Mouse (Mus musculus): ENCODE data around the gene Slc34a3. TPM values are rescaled to one million over a fixed set of nuclear protein-coding genes. Genes with fewer than 3 reads are reported as not detected.
A peak's percentile ranks its signal among the peaks of the same experiment; 100 is the strongest.

The Slc34a3 gene
- polyA plus RNA-seq (2015; fragmentation: Nextera tagmentation; extraction: Ambion mirVana), result not detected in 2 replicates

DNA sequence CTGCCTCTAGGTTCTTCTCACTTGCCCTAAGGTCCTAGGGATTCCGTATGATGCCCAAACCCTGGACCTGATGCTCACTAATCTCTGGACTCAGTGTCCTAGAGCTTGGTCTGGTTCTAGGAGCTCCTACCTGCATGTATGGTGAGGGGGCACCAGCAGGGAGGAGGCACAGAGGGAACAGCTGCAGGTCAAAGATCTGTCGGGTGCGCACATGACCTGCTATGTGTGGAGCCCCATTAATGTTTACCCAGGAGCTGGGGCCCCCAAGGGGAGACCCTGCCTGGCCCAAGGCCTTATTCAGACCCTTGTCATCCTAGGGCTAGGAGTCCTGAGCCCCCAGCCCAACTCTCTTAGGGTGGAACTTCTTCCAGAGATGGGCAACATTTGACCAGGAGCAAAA lies at the start of gene Slc34a3:
Gene Slc34a3, minus strand, starts transcription at position 315 of the 400 bp plus-strand sequence.
- no peak for ATAC-seq
- no peaks in the 10 kb centered on the region; the same call in 1 of the 2 replicates for H3K4me1 ChIP-seq (ENCODE audit: control insufficient read depth, insufficient read depth, low read length)
- no peak within 1 kb of the TSS for H3K4me2 ChIP-seq (ENCODE audit: low read length)
- H3K9ac ChIP-seq (ENCODE audit: low read depth, low read length), result no peak within 1 kb of the TSS
- 90% methylated on average over 3 of the region's 3 CpGs for WGBS
- H3K9me3 ChIP-seq (replicated peaks; ENCODE audit: control insufficient read depth, low read length, poor library complexity, severe bottlenecking), result no peaks in the 10 kb centered on the region
- H3K4me3 ChIP-seq (ENCODE audit: low read depth, low read length), result no peak within 1 kb of the TSS
- H3K27me3 ChIP-seq (ENCODE audit: control insufficient read depth, insufficient read depth, low read depth, low read length), result peaks cover 7% of the 10 kb centered on the region; the same call in 1 of the 2 replicates
- no peak within 1 kb of the TSS for H3K27ac ChIP-seq (ENCODE audit: low read length)
- no peaks in the 10 kb centered on the region for H3K36me3 ChIP-seq (ENCODE audit: control insufficient read depth, insufficient read depth, low read length)

DNA sequence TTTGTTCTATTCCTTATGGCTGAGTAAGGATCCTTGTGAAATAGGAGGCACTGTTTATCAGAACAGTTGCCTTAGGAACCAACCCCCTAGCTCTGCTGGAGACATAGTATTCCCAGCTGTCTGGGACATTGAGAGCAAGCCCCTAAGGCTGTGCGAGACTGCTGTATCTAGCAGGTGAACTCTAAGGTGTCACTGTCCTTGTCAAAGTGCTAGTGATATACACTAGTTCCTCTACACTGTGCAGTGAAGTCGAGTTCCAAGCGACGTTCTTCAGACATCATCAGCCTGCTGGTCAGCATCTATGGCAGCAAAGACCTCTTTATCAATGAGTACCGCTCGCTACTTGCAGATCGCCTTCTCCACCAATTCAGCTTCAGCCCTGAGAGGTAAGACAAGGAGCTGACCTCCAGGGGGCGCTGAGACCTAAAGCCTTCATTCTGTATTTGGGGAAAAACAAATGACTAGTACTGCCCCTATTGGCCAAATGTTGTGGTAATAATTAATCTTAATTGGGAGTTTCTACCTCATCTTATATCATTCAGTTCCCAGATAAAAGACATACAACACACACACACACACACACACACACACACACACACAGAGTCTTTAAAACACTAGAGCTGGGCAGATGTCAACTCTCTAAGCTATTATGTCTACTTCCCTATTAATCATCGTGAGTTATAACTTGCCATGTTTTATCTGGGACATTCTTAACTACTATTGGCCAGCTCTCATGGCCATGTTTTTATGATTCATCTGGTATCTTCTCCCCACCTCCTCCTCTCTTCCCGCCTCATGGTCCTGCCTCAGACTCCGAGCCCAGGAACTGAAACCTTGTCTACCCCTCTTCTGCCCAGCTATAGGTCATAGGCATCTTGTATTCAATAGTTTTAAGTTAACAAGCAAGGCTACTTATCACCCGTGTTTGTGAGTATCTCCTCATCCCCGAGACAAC lies 45.0 kb upstream of the Slc34a3 start:
- 62% methylated on average over 13 of the region's 13 CpGs for WGBS
- Histone ChIP-seq H3K9me3 (replicated peaks; ENCODE audit: control insufficient read depth, low read length, poor library complexity, severe bottlenecking) (no peaks in the 10 kb centered on the region), H3K4me2 (ENCODE audit: low read length) (no peak overlapping the region), H3K36me3 (ENCODE audit: control insufficient read depth, insufficient read depth, low read length) (peaks cover 48% of the 10 kb centered on the region), H3K9ac (ENCODE audit: low read depth, low read length) (no peak overlapping the region), H3K27me3 (ENCODE audit: control insufficient read depth, insufficient read depth, low read depth, low read length) (no peaks in the 10 kb centered on the region), H3K4me3 (ENCODE audit: low read depth, low read length) (no peak overlapping the region), H3K27ac (ENCODE audit: low read length) (no peak overlapping the region), H3K4me1 (ENCODE audit: control insufficient read depth, insufficient read depth, low read length) (0 out of 2 replicates have a peak, but pooled peaks cover 2% of the 10 kb centered on the region)
- ATAC-seq, result peak; percentile 51

- H3K36me3 ChIP-seq (ENCODE audit: control insufficient read depth, insufficient read depth, low read length), result peaks cover 28% of the 10 kb centered on the region
- H3K9ac ChIP-seq (ENCODE audit: low read depth, low read length), result peak overlapping the region; percentile 94
- no peak for ATAC-seq
- peaks cover 28% of the 10 kb centered on the region for H3K4me1 ChIP-seq (ENCODE audit: control insufficient read depth, insufficient read depth, low read length)
- peak overlapping the region; percentile 99 for H3K4me2 ChIP-seq (ENCODE audit: low read length)
- H3K4me3 ChIP-seq (ENCODE audit: low read depth, low read length), result peak overlapping the region; percentile 89
- 42% methylated on average over 16 of the region's 16 CpGs for WGBS
- peak overlapping the region; percentile 73 for H3K27ac ChIP-seq (ENCODE audit: low read length)
- H3K9me3 ChIP-seq (replicated peaks; ENCODE audit: control insufficient read depth, low read length, poor library complexity, severe bottlenecking), result no peaks in the 10 kb centered on the region
- H3K27me3 ChIP-seq (ENCODE audit: control insufficient read depth, insufficient read depth, low read depth, low read length), result no peaks in the 10 kb centered on the region
These were observed 38.8 kb upstream of the Slc34a3 start for GRCm38 (mm10) chr2:25273010-25273409.

GRCm38 (mm10) chr2:25272515-25272914 lies 38.4 kb upstream of the Slc34a3 start:
- Histone ChIP-seq H3K36me3 (ENCODE audit: control insufficient read depth, insufficient read depth, low read length) (peaks cover 23% of the 10 kb centered on the region), H3K4me2 (ENCODE audit: low read length) (peak overlapping the region; percentile 99), H3K4me1 (ENCODE audit: control insufficient read depth, insufficient read depth, low read length) (peaks cover 29% of the 10 kb centered on the region), H3K9ac (ENCODE audit: low read depth, low read length) (peak overlapping the region; percentile 94), H3K27me3 (ENCODE audit: control insufficient read depth, insufficient read depth, low read depth, low read length) (no peaks in the 10 kb centered on the region), H3K4me3 (ENCODE audit: low read depth, low read length) (peak overlapping the region; percentile 89), H3K9me3 (replicated peaks; ENCODE audit: control insufficient read depth, low read length, poor library complexity, severe bottlenecking) (no peaks in the 10 kb centered on the region), H3K27ac (ENCODE audit: low read length) (peak overlapping the region; percentile 73)
- ATAC-seq, result peak; percentile 72
- under 1% methylated on average over 29 of the region's 29 CpGs for WGBS

- no peaks in the 10 kb centered on the region for H3K27me3 ChIP-seq (ENCODE audit: control insufficient read depth, insufficient read depth, low read depth, low read length)
- peak within 1 kb of the TSS; percentile 73 for H3K27ac ChIP-seq (ENCODE audit: low read length)
- peak within 1 kb of the TSS; percentile 99 for H3K4me2 ChIP-seq (ENCODE audit: low read length)
- peak within 1 kb of the TSS; percentile 89 for H3K4me3 ChIP-seq (ENCODE audit: low read depth, low read length)
- H3K36me3 ChIP-seq (ENCODE audit: control insufficient read depth, insufficient read depth, low read length), result peaks cover 22% of the 10 kb centered on the region
- no peaks in the 10 kb centered on the region for H3K9me3 ChIP-seq (replicated peaks; ENCODE audit: control insufficient read depth, low read length, poor library complexity, severe bottlenecking)
- under 1% methylated on average over 55 of the region's 55 CpGs for WGBS
- ATAC-seq, result peak; percentile 94
- H3K9ac ChIP-seq (ENCODE audit: low read depth, low read length), result peak within 1 kb of the TSS; percentile 94
- H3K4me1 ChIP-seq (ENCODE audit: control insufficient read depth, insufficient read depth, low read length), result peaks cover 34% of the 10 kb centered on the region
These were observed 37.8 kb upstream of the Slc34a3 start, which contains the start of the genes Ssna1 and Anapc2 for GRCm38 (mm10) chr2:25271827-25272511. Ssna1 (minus strand) TSS chr2:25272438. Anapc2 (plus strand) TSS chr2:25272478.

GRCm38 (mm10) chr2:25267746-25268309 lies 33.7 kb upstream of the Slc34a3 start:
- no peak overlapping the region for H3K27ac ChIP-seq (ENCODE audit: low read length)
- H3K4me2 ChIP-seq (ENCODE audit: low read length), result no peak overlapping the region
- H3K4me3 ChIP-seq (ENCODE audit: low read depth, low read length), result no peak overlapping the region
- ATAC-seq, result no peak
- no peak overlapping the region for H3K9ac ChIP-seq (ENCODE audit: low read depth, low read length)
- H3K4me1 ChIP-seq (ENCODE audit: control insufficient read depth, insufficient read depth, low read length), result peaks cover 59% of the 10 kb centered on the region
- WGBS, result 73% methylated on average over 4 of the region's 4 CpGs
- peaks cover 5% of the 10 kb centered on the region; the same call in 1 of the 2 replicates for H3K36me3 ChIP-seq (ENCODE audit: control insufficient read depth, insufficient read depth, low read length)
- no peaks in the 10 kb centered on the region for H3K9me3 ChIP-seq (replicated peaks; ENCODE audit: control insufficient read depth, low read length, poor library complexity, severe bottlenecking)
- peaks cover 6% of the 10 kb centered on the region for H3K27me3 ChIP-seq (ENCODE audit: control insufficient read depth, insufficient read depth, low read depth, low read length)

GRCm38 (mm10) chr2:25267241-25267640 lies 33.1 kb upstream of the Slc34a3 start:
- Histone ChIP-seq H3K4me2 (ENCODE audit: low read length) (no peak overlapping the region), H3K27me3 (ENCODE audit: control insufficient read depth, insufficient read depth, low read depth, low read length) (peaks cover 6% of the 10 kb centered on the region), H3K4me3 (ENCODE audit: low read depth, low read length) (no peak overlapping the region), H3K9me3 (replicated peaks; ENCODE audit: control insufficient read depth, low read length, poor library complexity, severe bottlenecking) (no peaks in the 10 kb centered on the region), H3K9ac (ENCODE audit: low read depth, low read length) (no peak overlapping the region; the same call in 1 of the 2 replicates), H3K27ac (ENCODE audit: low read length) (no peak overlapping the region), H3K4me1 (ENCODE audit: control insufficient read depth, insufficient read depth, low read length) (peaks cover 59% of the 10 kb centered on the region), H3K36me3 (ENCODE audit: control insufficient read depth, insufficient read depth, low read length) (peaks cover 5% of the 10 kb centered on the region; the same call in 1 of the 2 replicates)
- no peak for ATAC-seq

DNA sequence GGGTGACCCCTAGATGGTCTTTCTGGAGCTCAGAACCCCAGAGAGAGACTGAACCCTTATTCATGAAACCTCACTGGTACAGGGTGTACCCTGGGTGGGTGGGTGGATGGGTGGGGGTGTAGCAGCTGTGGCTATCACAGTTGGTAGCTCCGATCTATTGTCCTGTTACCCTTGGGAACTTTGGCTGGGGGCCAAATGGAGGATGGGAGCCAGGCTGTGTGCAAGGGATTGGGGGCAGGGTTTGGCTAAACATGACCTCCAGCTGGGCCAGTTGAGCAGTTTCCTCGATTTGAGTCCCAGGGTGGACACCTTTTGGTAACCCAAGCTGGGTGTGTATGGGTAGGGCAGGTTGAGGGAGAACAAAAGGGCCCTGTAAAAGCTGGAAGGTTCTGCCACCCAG lies 32.6 kb upstream of the Slc34a3 start:
- no peak overlapping the region for H3K27ac ChIP-seq (ENCODE audit: low read length)
- no peak for ATAC-seq
- WGBS, result 24% methylated on average over 2 of the region's 2 CpGs

More for the DNA sequence above, 32.6 kb upstream of the Slc34a3 start:
- H3K4me2 ChIP-seq (ENCODE audit: low read length), result peak overlapping the region; percentile 21; the same call in 1 of the 2 replicates
- peaks cover 6% of the 10 kb centered on the region for H3K27me3 ChIP-seq (ENCODE audit: control insufficient read depth, insufficient read depth, low read depth, low read length)
- peak overlapping the region; percentile 39; the same call in 1 of the 2 replicates for H3K9ac ChIP-seq (ENCODE audit: low read depth, low read length)
- no peak overlapping the region for H3K4me3 ChIP-seq (ENCODE audit: low read depth, low read length)
- peaks cover 5% of the 10 kb centered on the region; the same call in 1 of the 2 replicates for H3K36me3 ChIP-seq (ENCODE audit: control insufficient read depth, insufficient read depth, low read length)
- H3K4me1 ChIP-seq (ENCODE audit: control insufficient read depth, insufficient read depth, low read length), result peaks cover 62% of the 10 kb centered on the region
- no peaks in the 10 kb centered on the region for H3K9me3 ChIP-seq (replicated peaks; ENCODE audit: control insufficient read depth, low read length, poor library complexity, severe bottlenecking)

All from midbrain, embryonic 16.5 days (tissue).